Mouse (Mus musculus): ENCODE results near the gene Smg1. TPM values are rescaled to one million over a fixed set of nuclear protein-coding genes. Genes with fewer than 3 reads are reported as not detected.

The Smg1 gene
- polyA plus RNA-seq, 1 experiment from 2014 or later, result 4.0 TPM

- peak overlapping the region; percentile 57; the same call in 1 of the 2 replicates for H3K27ac ChIP-seq (ENCODE audit: low read depth)
- DNase-seq, result no peak
- no peak for TF ChIP-seq CTCF (IDR thresholded peaks at IDR 0.05; ENCODE audit: low read depth)
- TF ChIP-seq EP300 (IDR thresholded peaks at IDR 0.05; ENCODE audit: low read depth), result no peak
- H3K4me1 ChIP-seq (ENCODE audit: insufficient read depth), result peaks cover 26% of the 10 kb centered on the region
- H3K4me3 ChIP-seq (ENCODE audit: low read depth, low read length), result 0 out of 2 replicates have a peak overlapping the region, but pooled peaks have one; percentile 15
- H3K9ac ChIP-seq (replicated peaks), result 0 out of 2 replicates have a peak overlapping the region, but pooled peaks have one; percentile 7
- H3K9me3 ChIP-seq (ENCODE audit: low read length), result no peaks in the 10 kb centered on the region
- 69% methylated on average over 15 of the region's 15 CpGs for WGBS (ENCODE audit: insufficient replicate concordance)
- ATAC-seq, result no peak
- H3K36me3 ChIP-seq (replicated peaks; ENCODE audit: insufficient read depth, low read length), result no peaks in the 10 kb centered on the region
- peak overlapping the region; percentile 47 for H3K4me2 ChIP-seq (ENCODE audit: low read depth, low read length)
- no peaks in the 10 kb centered on the region for H3K27me3 ChIP-seq (ENCODE audit: insufficient read depth, low read length)
Measured at GRCm38 (mm10) chr7:118276684-118277334, 33.3 kb upstream of the Smg1 start.

- ATAC-seq, result peak; percentile 53
Measured at GRCm38 (mm10) chr7:118275265-118275664, 31.8 kb upstream of the Smg1 start.

GRCm38 (mm10) chr7:118274851-118275250, 31.4 kb upstream of the Smg1 start:
- DNase-seq (no peak), ATAC-seq (no peak)
- TF ChIP-seq CTCF (IDR thresholded peaks at IDR 0.05; ENCODE audit: low read depth), result no peak
- H3K27ac ChIP-seq (ENCODE audit: low read depth), result no peak overlapping the region
- no peaks in the 10 kb centered on the region for H3K9me3 ChIP-seq (ENCODE audit: low read length)
- H3K27me3 ChIP-seq (ENCODE audit: insufficient read depth, low read length), result no peaks in the 10 kb centered on the region
- no peak overlapping the region for H3K4me3 ChIP-seq (ENCODE audit: low read depth, low read length)
- H3K9ac ChIP-seq (replicated peaks), result no peak overlapping the region
- no peaks in the 10 kb centered on the region for H3K36me3 ChIP-seq (replicated peaks; ENCODE audit: insufficient read depth, low read length)
- H3K4me1 ChIP-seq (ENCODE audit: insufficient read depth), result peaks cover 26% of the 10 kb centered on the region
- no peak overlapping the region for H3K4me2 ChIP-seq (ENCODE audit: low read depth, low read length)
- WGBS (ENCODE audit: insufficient replicate concordance), result 69% methylated on average over 5 of the region's 5 CpGs

More at GRCm38 (mm10) chr7:118275265-118275664, 31.8 kb upstream of the Smg1 start:
- Histone ChIP-seq H3K27me3 (ENCODE audit: insufficient read depth, low read length) (no peaks in the 10 kb centered on the region), H3K9me3 (ENCODE audit: low read length) (no peaks in the 10 kb centered on the region), H3K27ac (ENCODE audit: low read depth) (no peak overlapping the region), H3K9ac (replicated peaks) (no peak overlapping the region; the same call in 1 of the 2 replicates), H3K4me1 (ENCODE audit: insufficient read depth) (peaks cover 26% of the 10 kb centered on the region), H3K4me3 (ENCODE audit: low read depth, low read length) (no peak overlapping the region), H3K36me3 (replicated peaks; ENCODE audit: insufficient read depth, low read length) (no peaks in the 10 kb centered on the region), H3K4me2 (ENCODE audit: low read depth, low read length) (no peak overlapping the region)
- DNase-seq, result no peak
- no peak for TF ChIP-seq EP300 (IDR thresholded peaks at IDR 0.05; ENCODE audit: low read depth)
- TF ChIP-seq CTCF (IDR thresholded peaks at IDR 0.05; ENCODE audit: low read depth), result peak; percentile 37; the same call in 1 of the 2 replicates
- WGBS (ENCODE audit: insufficient replicate concordance), result 48% methylated on average over 6 of the region's 6 CpGs

GRCm38 (mm10) chr7:118274169-118274568, 30.7 kb upstream of the Smg1 start:
- Histone ChIP-seq H3K27me3 (ENCODE audit: insufficient read depth, low read length) (no peaks in the 10 kb centered on the region), H3K27ac (ENCODE audit: low read depth) (no peak overlapping the region), H3K9ac (replicated peaks) (no peak overlapping the region), H3K4me1 (ENCODE audit: insufficient read depth) (peaks cover 26% of the 10 kb centered on the region), H3K4me2 (ENCODE audit: low read depth, low read length) (no peak overlapping the region), H3K4me3 (ENCODE audit: low read depth, low read length) (no peak overlapping the region), H3K9me3 (ENCODE audit: low read length) (no peaks in the 10 kb centered on the region), H3K36me3 (replicated peaks; ENCODE audit: insufficient read depth, low read length) (no peaks in the 10 kb centered on the region)
- WGBS (ENCODE audit: insufficient replicate concordance), result 85% methylated on average over 7 of the region's 7 CpGs
- DNase-seq (no peak), ATAC-seq (no peak)
- TF ChIP-seq EP300 (IDR thresholded peaks at IDR 0.05; ENCODE audit: low read depth), result no peak

GRCm38 (mm10) chr7:118266099-118266498, 22.6 kb upstream of the Smg1 start:
- H3K9ac ChIP-seq (replicated peaks), result no peak overlapping the region
- DNase-seq, result no peak
- no peak overlapping the region for H3K27ac ChIP-seq (ENCODE audit: low read depth)

GRCm38 (mm10) chr7:118263606-118264005, 20.1 kb upstream of the Smg1 start:
- Histone ChIP-seq H3K4me2 (ENCODE audit: low read depth, low read length) (no peak overlapping the region), H3K27ac (ENCODE audit: low read depth) (no peak overlapping the region), H3K9me3 (ENCODE audit: low read length) (no peaks in the 10 kb centered on the region), H3K4me1 (ENCODE audit: insufficient read depth) (no peaks in the 10 kb centered on the region), H3K4me3 (ENCODE audit: low read depth, low read length) (no peak overlapping the region), H3K36me3 (replicated peaks; ENCODE audit: insufficient read depth, low read length) (no peaks in the 10 kb centered on the region), H3K9ac (replicated peaks) (no peak overlapping the region), H3K27me3 (ENCODE audit: insufficient read depth, low read length) (no peaks in the 10 kb centered on the region)
- WGBS (ENCODE audit: insufficient replicate concordance), result 58% methylated on average over 1 of the region's 1 CpGs
- ATAC-seq (no peak), DNase-seq (no peak)
- TF ChIP-seq CTCF (IDR thresholded peaks at IDR 0.05; ENCODE audit: low read depth) (no peak), EP300 (IDR thresholded peaks at IDR 0.05; ENCODE audit: low read depth) (no peak)

More at GRCm38 (mm10) chr7:118266099-118266498, 22.6 kb upstream of the Smg1 start:
- Histone ChIP-seq H3K4me3 (ENCODE audit: low read depth, low read length) (no peak overlapping the region), H3K36me3 (replicated peaks; ENCODE audit: insufficient read depth, low read length) (no peaks in the 10 kb centered on the region), H3K27me3 (ENCODE audit: insufficient read depth, low read length) (no peaks in the 10 kb centered on the region), H3K9me3 (ENCODE audit: low read length) (no peaks in the 10 kb centered on the region), H3K4me1 (ENCODE audit: insufficient read depth) (no peaks in the 10 kb centered on the region), H3K4me2 (ENCODE audit: low read depth, low read length) (no peak overlapping the region)
- WGBS (ENCODE audit: insufficient replicate concordance), result 62% methylated on average over 6 of the region's 6 CpGs
- ATAC-seq, result no peak
- no peak for TF ChIP-seq CTCF (IDR thresholded peaks at IDR 0.05; ENCODE audit: low read depth)
- TF ChIP-seq EP300 (IDR thresholded peaks at IDR 0.05; ENCODE audit: low read depth), result no peak
